Mouse (Mus musculus) lung, adult 2 months (tissue): ENCODE measurements around the gene Cnga1. TPM values are rescaled to one million over a fixed set of nuclear protein-coding genes. Genes with fewer than 3 reads are reported as not detected.

Experiments used
- DNase-seq: peaks from one replicate; pipeline ENCODE4 v3.0.0; 2022
- H3K4me1 ChIP-seq: fragments of 200-500 bp; 2 replicates; pipeline ENCODE4 v1.6.1; 2011; ENCODE audit warnings: low read length; ENCODE audit not compliant: control insufficient read depth, insufficient read depth
- H3K4me3 ChIP-seq: fragments of 200-500 bp; replicated peaks from 2 replicates; pipeline ENCODE3; 2011; ENCODE audit warnings: low read depth, mild to moderate bottlenecking, control low read depth, low read length; ENCODE audit errors: extremely low read depth
- CTCF ChIP-seq: fragments of 200-500 bp; IDR thresholded peaks from 2 replicates; pipeline ENCODE4 v1.5.1; 2011; ENCODE audit warnings: mild to moderate bottlenecking, low read length, control low read depth; ENCODE audit not compliant: insufficient read depth
- POLR2A ChIP-seq: fragments of 200-500 bp; IDR thresholded peaks from 2 replicates; pipeline ENCODE4 v1.6.1; 2011; ENCODE audit warnings: low read depth, mild to moderate bottlenecking, control low read depth, low read length, borderline replicate concordance; ENCODE audit errors: extremely low read depth
- WGBS: fragments of 180-500 bp; shearing (Covaris S2); methylation state at CpG from one replicate; pipeline ENCODE4 v1.1.7; 2018; 5-methylcytosine and 5-hydroxymethylcytosine counted together
- polyA plus RNA-seq: library from polyadenylated mRNA; depleted of rRNA; stranded (reverse); fragments of >200 nt; gene quantifications from 2 replicates; pipeline ENCODE4 v1.2.3, GENCODE M21; 2012

Gene Cnga1
- polyA plus RNA-seq, 1 experiment, result 0.04 TPM

DNA sequence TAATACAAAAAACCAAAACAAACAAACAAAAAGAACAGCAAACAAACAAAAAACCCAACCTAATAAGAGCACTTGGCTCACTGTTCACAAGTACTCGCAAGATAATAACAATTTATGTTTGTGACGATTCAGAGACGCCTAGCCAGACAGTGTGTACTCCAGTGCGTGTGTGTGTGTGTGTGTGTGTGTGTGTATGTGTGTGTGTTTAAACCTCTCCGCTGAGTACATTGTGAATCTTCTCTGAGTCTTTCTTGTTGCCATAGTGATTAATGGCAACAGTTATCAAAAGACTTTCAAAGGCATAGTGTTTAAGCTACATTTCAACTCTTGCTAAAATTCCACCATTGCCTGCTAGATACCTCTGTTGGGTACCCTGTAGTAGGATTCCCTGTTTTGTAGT, 20.1 kb upstream of the Cnga1 start:
- TF ChIP-seq CTCF, result no peak
- TF ChIP-seq POLR2A, result no peak
- WGBS, result 74% methylated on average over 5 of the region's 5 CpGs
- DNase-seq, result no peak
- no peak overlapping the region for H3K4me3 ChIP-seq
- no peaks in the 10 kb centered on the region for H3K4me1 ChIP-seq

- Histone ChIP-seq H3K4me3 (no peak overlapping the region), H3K4me1 (no peaks in the 10 kb centered on the region)
- TF ChIP-seq CTCF (no peak), POLR2A (no peak)
- no peak for DNase-seq
- 62% methylated on average over 6 of the region's 6 CpGs for WGBS
Measured at GRCm38 (mm10) chr5:72661051-72661781, 17.1 kb upstream of the Cnga1 start.

DNA sequence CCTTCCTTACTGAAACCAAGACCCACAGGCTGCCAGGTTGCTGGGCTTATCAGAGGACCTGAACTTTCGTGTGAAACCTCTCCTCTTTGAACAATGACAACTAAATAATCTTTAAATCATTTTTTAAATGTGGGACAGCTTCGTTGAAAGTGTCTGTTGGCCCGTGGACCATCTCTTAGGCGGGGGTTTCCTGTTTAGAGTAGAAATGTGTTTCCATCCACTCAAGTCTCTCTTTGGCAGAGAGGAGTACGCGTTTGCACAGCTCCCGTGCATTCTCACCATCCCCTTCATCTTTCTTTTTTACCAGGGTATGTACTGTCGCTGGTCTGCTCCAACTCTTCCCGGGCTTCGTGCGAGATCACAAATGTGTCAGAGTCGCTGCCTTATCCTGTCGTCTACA, 14.3 kb upstream of the Cnga1 start:
- no peaks in the 10 kb centered on the region for H3K4me1 ChIP-seq
- TF ChIP-seq POLR2A, result no peak
- no peak for TF ChIP-seq CTCF
- WGBS, result 59% methylated on average over 13 of the region's 13 CpGs
- no peak for DNase-seq
- no peak overlapping the region for H3K4me3 ChIP-seq

DNA sequence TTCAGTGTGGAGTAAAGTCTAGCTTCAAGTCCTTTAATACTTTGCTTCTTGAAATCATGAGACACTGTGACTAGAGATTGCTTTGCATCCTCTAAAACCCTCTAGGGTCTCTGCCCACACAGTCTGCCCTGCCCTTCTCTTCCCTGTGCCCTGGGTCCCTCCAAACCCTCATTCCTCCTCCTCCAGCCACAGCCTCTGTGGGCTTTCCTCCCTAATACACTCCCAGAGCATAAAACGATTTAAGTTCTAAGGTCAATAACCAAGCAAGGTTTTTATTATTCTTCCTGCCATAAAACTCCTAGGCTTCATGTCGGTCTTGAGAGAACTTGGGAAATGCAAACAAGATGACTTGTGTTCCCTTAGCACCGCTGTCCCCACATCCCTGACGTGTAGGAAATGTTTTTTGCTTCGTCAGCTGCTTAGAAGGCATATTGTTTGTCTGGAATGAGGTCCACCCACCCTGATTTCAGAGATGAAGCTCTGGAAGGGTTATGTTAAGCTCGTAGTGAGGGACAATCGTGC, 12.3 kb upstream of the Cnga1 start:
- no peak for TF ChIP-seq CTCF
- no peak for TF ChIP-seq POLR2A

DNA sequence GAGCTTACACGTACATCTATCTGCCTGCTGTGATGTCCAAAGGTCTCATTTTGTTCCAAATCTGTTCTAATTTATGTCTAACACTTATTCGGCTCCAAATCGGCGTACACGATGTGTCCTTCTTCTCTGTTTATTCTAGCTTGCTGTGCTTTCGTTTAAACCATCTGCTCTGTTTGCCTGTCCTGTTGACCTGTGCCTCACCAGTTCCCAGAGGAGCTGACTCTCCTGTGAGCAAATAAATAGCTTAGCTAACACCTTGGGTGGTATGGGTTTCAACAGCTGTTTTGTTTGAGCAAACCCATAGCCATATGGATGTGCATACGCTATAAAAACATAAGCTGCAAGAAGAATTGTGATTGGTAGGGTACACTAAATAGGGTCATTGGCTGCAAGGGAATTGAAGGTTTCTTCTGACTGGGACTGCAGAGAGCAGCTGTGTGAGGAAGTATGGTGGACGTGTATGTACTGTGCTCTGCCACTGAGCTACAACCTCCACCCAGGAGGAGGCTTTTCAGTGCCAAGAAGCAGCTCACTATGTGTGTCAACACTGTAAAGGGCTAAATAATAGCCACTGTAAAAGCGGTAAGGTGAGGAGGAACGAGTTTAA, 9.1 kb upstream of the Cnga1 start:
- Histone ChIP-seq H3K4me1 (no peaks in the 10 kb centered on the region), H3K4me3 (no peak overlapping the region)
- WGBS, result 53% methylated on average over 10 of the region's 10 CpGs
- TF ChIP-seq POLR2A (no peak), CTCF (no peak)
- DNase-seq, result no peak

More for the DNA sequence above, 12.3 kb upstream of the Cnga1 start:
- WGBS, result 55% methylated on average over 7 of the region's 7 CpGs
- Histone ChIP-seq H3K4me1 (no peaks in the 10 kb centered on the region), H3K4me3 (no peak overlapping the region)
- no peak for DNase-seq

DNA sequence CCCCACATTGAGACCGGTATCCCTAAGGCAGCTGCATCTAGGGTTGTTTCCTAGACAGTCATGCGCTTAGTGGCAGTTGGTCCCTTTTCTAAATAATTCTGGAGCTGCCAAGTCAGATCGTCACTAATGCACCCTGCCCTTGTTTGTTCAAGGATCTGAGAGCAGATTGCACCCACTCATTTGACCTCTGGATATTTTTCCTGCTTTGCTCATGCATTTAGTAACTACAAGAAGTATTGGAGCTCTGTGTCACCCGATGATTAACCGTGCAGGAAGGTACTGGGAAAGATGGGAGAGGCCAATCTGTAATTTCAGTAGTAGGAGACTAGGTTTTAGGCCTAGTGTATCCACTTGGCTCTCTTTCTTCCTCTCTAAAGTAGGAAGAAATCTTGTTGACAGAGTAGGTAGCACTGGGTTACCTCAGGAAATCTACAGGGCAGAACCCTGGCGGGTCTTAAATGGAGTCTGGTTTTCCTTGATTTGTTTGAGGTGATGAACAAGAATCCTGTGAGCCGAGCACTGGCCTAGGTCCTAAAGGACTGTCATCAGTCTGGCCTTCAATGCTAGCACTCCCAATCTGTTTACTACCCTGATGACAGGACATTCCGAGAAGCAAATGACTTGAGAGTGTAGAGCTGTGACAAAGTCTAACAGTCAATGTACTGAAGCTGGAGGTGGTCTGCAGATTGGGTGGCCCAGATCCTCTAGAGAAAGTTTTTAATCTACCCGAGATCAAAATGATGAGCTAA, 5.1 kb upstream of the Cnga1 start:
- H3K4me1 ChIP-seq, result no peaks in the 10 kb centered on the region
- TF ChIP-seq POLR2A (no peak), CTCF (no peak)
- WGBS, result 72% methylated on average over 9 of the region's 9 CpGs
- no peak overlapping the region for H3K4me3 ChIP-seq
- no peak for DNase-seq

DNA sequence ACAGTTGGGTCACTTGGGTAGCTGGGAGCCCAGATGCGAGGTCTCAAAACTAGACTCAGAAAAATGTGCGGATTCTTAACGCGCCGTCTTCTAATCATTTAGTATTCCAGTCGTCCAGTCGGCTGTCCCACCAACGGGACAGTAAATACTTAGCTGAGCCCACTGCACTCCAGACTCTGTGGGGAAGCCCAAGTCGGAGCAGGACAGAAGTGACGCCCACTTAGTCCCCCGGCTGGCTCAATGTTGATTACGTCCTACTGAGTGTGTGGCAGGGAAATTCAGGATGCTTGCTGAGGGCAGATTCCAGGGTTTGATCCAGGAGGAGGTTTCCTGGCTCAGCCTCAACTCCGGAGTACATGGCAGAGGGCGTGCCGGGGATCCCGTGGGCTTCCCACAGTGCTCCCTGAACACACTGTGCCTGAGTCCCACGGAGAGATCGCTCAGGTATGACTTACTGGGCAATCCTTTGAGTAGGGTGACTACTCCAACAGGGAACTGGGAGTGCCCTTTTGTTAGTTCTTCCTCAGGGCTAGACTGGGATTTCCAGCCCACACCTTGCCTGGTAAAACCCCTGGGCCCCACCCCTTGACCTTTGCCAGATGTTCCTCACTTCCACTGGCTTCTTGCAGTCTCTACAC, 4.0 kb upstream of the Cnga1 start:
- peak overlapping the region; percentile 66 for H3K4me3 ChIP-seq
- peak; percentile 17 for DNase-seq
- H3K4me1 ChIP-seq, result no peaks in the 10 kb centered on the region
- no peak for TF ChIP-seq CTCF
- no peak for TF ChIP-seq POLR2A
- 8% methylated on average over 18 of the region's 18 CpGs for WGBS

- TF ChIP-seq POLR2A (no peak; the same call in 1 of the 2 replicates), CTCF (no peak)
- H3K4me3 ChIP-seq, result peak within 1 kb of the TSS; percentile 66
- no peaks in the 10 kb centered on the region for H3K4me1 ChIP-seq
- DNase-seq, result peak; percentile 47
- under 1% methylated on average over 25 of the region's 25 CpGs for WGBS
Measured at GRCm38 (mm10) chr5:72647418-72647907, 3.4 kb upstream of the Cnga1 start, which contains the start of gene Nipal1. Gene Nipal1 (plus strand): TSS chr5:72647795.

DNA sequence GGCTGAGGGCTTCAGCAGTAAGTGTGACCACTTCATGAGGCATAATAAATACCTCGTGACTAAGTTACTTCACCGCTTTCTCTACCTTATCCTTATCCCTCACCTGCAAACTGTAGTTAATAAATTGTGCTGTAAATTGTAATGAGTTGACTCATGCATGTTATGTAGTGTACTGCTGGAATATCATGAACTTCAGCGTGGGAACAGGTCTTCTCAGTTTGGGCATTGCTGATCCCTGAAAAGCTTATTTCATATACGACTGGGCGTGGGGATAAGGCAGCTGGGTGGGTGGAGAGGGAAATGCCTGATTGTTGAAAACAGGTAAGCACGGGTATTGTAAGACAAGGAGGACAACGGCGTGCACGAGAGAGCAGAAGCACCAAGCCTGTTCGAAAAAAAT, 2.9 kb upstream of the Cnga1 start:
- TF ChIP-seq POLR2A (no peak), CTCF (no peak)
- no peak for DNase-seq
- Histone ChIP-seq H3K4me1 (no peaks in the 10 kb centered on the region), H3K4me3 (no peak overlapping the region)
- 23% methylated on average over 10 of the region's 10 CpGs for WGBS
